Mouse (Mus musculus): ENCODE measurements at regions not wholly inside any gene's neighbourhood (a gene's known extent, or its start where the extent isn't known, plus 50 kb on each side); places are given as distances from the start of the nearest gene placed in this dataset.

DNA sequence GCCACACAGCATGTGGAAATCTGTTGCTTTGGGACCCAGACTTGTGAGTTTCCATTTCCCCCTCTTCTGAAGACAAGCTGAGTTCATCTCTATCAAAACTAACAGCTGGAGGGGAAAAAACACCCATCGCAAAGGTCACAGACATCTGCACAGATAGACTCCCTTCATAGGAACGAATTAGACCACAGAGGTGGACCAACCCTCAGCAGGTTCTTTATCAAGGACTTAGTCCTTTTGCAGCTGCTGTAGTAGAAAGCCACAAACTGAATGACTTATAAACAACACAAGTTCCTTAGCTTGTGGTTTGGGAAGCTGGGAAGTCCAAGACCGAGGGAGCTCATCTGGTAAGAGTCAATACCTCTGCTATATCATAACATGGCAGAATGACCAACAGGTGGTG is 54.7 kb upstream of the Spdye4c start:
- peaks cover 18% of the 10 kb centered on the region for H3K9me3 ChIP-seq (replicated peaks; ENCODE audit: low read length)
- peaks cover 3 to 16% of the 10 kb centered on the region in 2 experiments; a peak in 3 of 4 replicates for H3K4me1 ChIP-seq (ENCODE audit: control insufficient read depth in 1 of 2, insufficient read depth in 2 of 2)
- H3K9ac ChIP-seq (ENCODE audit: insufficient read depth, low read depth) = no peak overlapping the region
- H3K4me2 ChIP-seq (ENCODE audit: insufficient read depth, low read depth, poor library complexity, severe bottlenecking) = no peak overlapping the region
- no peak overlapping the region for H3K4me3 ChIP-seq (replicated peaks in 1 of 3; ENCODE audit: low read depth in 2 of 3, low read length in 2 of 3, poor library complexity in 1 of 3)
- TF ChIP-seq IRF4 (IDR thresholded peaks at IDR 0.05; ENCODE audit: low read depth, low read length) = 0 out of 2 replicates have a peak, but pooled peaks have one; percentile 10
- peak; percentile 46; the same call in 1 of the 2 replicates for TF ChIP-seq EP300 (IDR thresholded peaks at IDR 0.05; ENCODE audit: low read length)
- TF ChIP-seq PAX5 (IDR thresholded peaks at IDR 0.05; ENCODE audit: low read length) = no peak
- TF ChIP-seq E2F4 (IDR thresholded peaks at IDR 0.05; ENCODE audit: insufficient replicate concordance, low read depth, low read length) = no peak
- no peak for TF ChIP-seq KAT2A (IDR thresholded peaks at IDR 0.05; ENCODE audit: insufficient replicate concordance, low read length)
- TF ChIP-seq ETS1 (conservative IDR thresholded peaks at IDR 0.05; ENCODE audit: low read depth, low read length) = no peak; the same call in 1 of the 2 replicates
- no peak for TF ChIP-seq MYC (IDR thresholded peaks at IDR 0.05; ENCODE audit: low read depth, low read length)
- TF ChIP-seq SIN3A (IDR thresholded peaks at IDR 0.05; ENCODE audit: low read length) = no peak
- dilution Hi-C loops (cut with MboI; ENCODE audit: extremely low pct_ligation_motif_present, extremely low pct_unique_long_range_greater_than_20kb, low sequenced_read_pairs) = no loop called here
- no peak overlapping the region for H3K27ac ChIP-seq (ENCODE audit: insufficient read depth, low read depth)
- no peaks in the 10 kb centered on the region for H3K79me2 ChIP-seq (replicated peaks; ENCODE audit: control insufficient read depth, extremely low read depth, insufficient read depth, poor library complexity, severe bottlenecking)
- H3K27me3 ChIP-seq (replicated peaks) = no peaks in the 10 kb centered on the region
- in situ Hi-C loops (cut with MboI; ENCODE audit: low pct_ligation_motif_present, low pct_unique_long_range_greater_than_20kb, low sequenced_read_pairs) = no loop called here
- no peaks in the 10 kb centered on the region for H3K36me3 ChIP-seq (replicated peaks in 1 of 2; ENCODE audit: control insufficient read depth in 1 of 2, insufficient read depth in 1 of 2, low read length in 1 of 2)
- peak; percentile 27 for DNase-seq (ENCODE audit: extremely low read depth)

DNA sequence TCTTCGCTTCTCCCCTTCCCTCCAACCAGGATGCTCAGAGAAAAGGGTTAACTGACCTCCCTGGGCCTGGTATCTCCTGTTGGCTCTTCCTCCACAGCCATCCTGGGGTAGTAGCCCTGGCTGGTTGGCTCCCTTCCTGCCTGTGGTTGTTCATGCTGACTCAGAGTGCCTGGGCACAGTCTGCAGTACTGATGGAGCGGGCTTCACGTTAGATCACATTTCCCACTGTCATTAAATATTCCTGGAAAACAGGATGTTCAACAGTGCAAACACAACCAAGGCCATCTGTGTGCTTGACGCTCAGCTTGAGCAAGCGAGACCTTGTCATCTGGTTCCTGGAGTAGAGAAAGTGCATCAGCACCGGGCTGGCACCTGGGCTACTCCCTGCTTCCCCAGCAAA is 53.6 kb upstream of the Spdye4c start:
- in situ Hi-C loops (cut with MboI; ENCODE audit: low pct_ligation_motif_present, low pct_unique_long_range_greater_than_20kb, low sequenced_read_pairs) = no loop called here

DNA sequence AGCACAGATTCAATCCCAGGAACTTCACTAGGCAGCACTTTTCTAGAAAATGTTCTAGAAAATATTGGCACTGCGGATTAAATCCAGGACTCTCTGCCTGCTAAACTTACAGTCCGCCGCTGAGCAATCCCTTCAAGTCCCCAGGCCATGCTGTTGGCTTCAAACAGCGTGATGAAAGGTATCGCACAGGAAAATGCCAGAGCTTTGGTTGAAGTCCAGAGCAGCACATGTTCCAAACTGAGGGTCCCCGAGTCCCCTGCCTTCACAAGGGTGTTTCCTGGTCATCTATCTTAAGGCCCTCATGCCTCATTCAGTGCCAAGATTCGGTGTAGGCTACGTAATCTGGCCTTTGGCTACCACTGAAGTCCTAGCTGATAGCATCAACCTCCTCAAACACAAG is 52.3 kb upstream of the Spdye4c start:
- TF ChIP-seq IRF4 (IDR thresholded peaks at IDR 0.05; ENCODE audit: low read depth, low read length) (no peak), RCOR1 (conservative IDR thresholded peaks at IDR 0.05; ENCODE audit: low read depth, low read length) (no peak), HCFC1 (IDR thresholded peaks at IDR 0.05; ENCODE audit: low read depth, low read length) (no peak), UBTF (IDR thresholded peaks at IDR 0.05; ENCODE audit: low read depth, low read length) (no peak), GABPA (IDR thresholded peaks at IDR 0.05; ENCODE audit: insufficient replicate concordance, low read depth, low read length) (no peak), MEF2A (IDR thresholded peaks at IDR 0.05; ENCODE audit: borderline replicate concordance, low read depth, low read length) (no peak), ETS1 (conservative IDR thresholded peaks at IDR 0.05; ENCODE audit: low read depth, low read length) (no peak)
- Histone ChIP-seq H3K4me1 (ENCODE audit: control insufficient read depth in 1 of 2, insufficient read depth in 2 of 2) (peaks cover 3 to 24% of the 10 kb centered on the region in 2 experiments; a peak in 3 of 4 replicates), H3K4me2 (ENCODE audit: insufficient read depth, low read depth, poor library complexity, severe bottlenecking) (no peak overlapping the region), H3K27ac (ENCODE audit: insufficient read depth, low read depth) (no peak overlapping the region), H3K9ac (ENCODE audit: insufficient read depth, low read depth) (no peak overlapping the region), H3K4me3 (replicated peaks in 1 of 3; ENCODE audit: low read depth in 2 of 3, low read length in 2 of 3, poor library complexity in 1 of 3) (no peak overlapping the region), H3K36me3 (replicated peaks in 1 of 2; ENCODE audit: control insufficient read depth in 1 of 2, insufficient read depth in 1 of 2, low read length in 1 of 2) (no peaks in the 10 kb centered on the region), H3K79me2 (replicated peaks; ENCODE audit: control insufficient read depth, extremely low read depth, insufficient read depth, poor library complexity, severe bottlenecking) (no peaks in the 10 kb centered on the region), H3K9me3 (replicated peaks; ENCODE audit: low read length) (peaks cover 12% of the 10 kb centered on the region), H3K27me3 (replicated peaks) (no peaks in the 10 kb centered on the region)
- in situ Hi-C loops (cut with MboI; ENCODE audit: low pct_ligation_motif_present, low pct_unique_long_range_greater_than_20kb, low sequenced_read_pairs) = no loop called here
- DNase-seq (ENCODE audit: extremely low read depth) = no peak
- dilution Hi-C loops (cut with MboI; ENCODE audit: extremely low pct_ligation_motif_present, extremely low pct_unique_long_range_greater_than_20kb, low sequenced_read_pairs) = no loop called here

More for the DNA sequence above, 53.6 kb upstream of the Spdye4c start:
- Histone ChIP-seq H3K27ac (ENCODE audit: insufficient read depth, low read depth) (no peak overlapping the region), H3K4me3 (replicated peaks in 1 of 3; ENCODE audit: low read depth in 2 of 3, low read length in 2 of 3, poor library complexity in 1 of 3) (no peak overlapping the region), H3K9ac (ENCODE audit: insufficient read depth, low read depth) (no peak overlapping the region), H3K27me3 (replicated peaks) (no peaks in the 10 kb centered on the region), H3K4me1 (ENCODE audit: control insufficient read depth in 1 of 2, insufficient read depth in 2 of 2) (peaks cover 3 to 16% of the 10 kb centered on the region in 2 experiments; a peak in 3 of 4 replicates), H3K4me2 (ENCODE audit: insufficient read depth, low read depth, poor library complexity, severe bottlenecking) (no peak overlapping the region), H3K36me3 (replicated peaks in 1 of 2; ENCODE audit: control insufficient read depth in 1 of 2, insufficient read depth in 1 of 2, low read length in 1 of 2) (no peaks in the 10 kb centered on the region), H3K9me3 (replicated peaks; ENCODE audit: low read length) (peaks cover 18% of the 10 kb centered on the region), H3K79me2 (replicated peaks; ENCODE audit: control insufficient read depth, extremely low read depth, insufficient read depth, poor library complexity, severe bottlenecking) (no peaks in the 10 kb centered on the region)
- TF ChIP-seq CHD2 (IDR thresholded peaks at IDR 0.05; ENCODE audit: low read length) = no peak
- no peak for TF ChIP-seq MYC (IDR thresholded peaks at IDR 0.05; ENCODE audit: low read depth, low read length)
- TF ChIP-seq ZNF384 (IDR thresholded peaks at IDR 0.05; ENCODE audit: low read depth, low read length) = no peak
- dilution Hi-C loops (cut with MboI; ENCODE audit: extremely low pct_ligation_motif_present, extremely low pct_unique_long_range_greater_than_20kb, low sequenced_read_pairs) = no loop called here
- no peak for DNase-seq (ENCODE audit: extremely low read depth)

Data from CH12.LX (cell line).